Mouse (Mus musculus) brain, adult 2 months (tissue): ENCODE measurements around the gene Eif2s1.

Experiments used
- DNase-seq: peaks from one replicate; pipeline ENCODE4 v3.0.0; 2011; ENCODE audit warnings: low read depth, low spot score

The Eif2s1 gene

DNA sequence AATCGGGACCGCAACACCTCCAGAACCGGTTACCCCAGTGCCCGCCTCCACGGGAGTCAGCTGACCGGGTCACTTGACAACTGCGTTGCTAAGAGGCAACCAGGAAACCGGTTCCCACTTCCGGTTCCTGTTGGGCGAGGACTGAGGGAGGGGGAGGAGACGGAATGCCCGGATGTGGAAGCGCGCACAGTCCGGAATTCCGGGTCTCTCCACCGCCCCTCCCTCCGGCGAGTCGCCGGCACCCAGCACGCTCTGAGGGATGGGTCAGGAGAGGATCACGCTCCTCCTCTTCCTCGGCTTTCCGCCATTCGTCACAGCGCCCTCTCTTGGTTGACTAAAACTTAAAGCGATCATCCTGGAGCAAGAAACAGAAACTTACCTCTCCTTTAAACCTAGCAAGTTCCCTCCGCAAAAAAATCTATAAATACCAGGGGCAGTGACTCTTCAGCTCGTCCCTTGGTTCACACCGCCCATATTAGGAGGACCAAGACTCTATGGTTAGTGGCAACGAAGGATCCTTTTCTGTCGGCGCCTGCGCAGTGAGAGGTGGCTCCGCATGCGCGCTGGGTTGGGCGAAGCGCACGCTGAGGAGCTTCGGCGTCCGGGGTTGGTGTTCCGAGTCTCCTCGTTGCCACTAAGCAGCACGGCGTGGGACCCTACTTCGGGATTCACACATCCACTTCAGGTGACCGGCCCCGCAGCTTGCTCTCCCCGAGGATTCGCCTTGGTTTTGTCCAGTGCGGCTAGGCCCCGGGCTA, at the start of gene Eif2s1, which contains the start of gene Atp6v1d:
Eif2s1 (plus strand) TSS at position 324 of the 758 bp plus-strand sequence.
Atp6v1d (minus strand) TSS at position 143 of the 758 bp plus-strand sequence.
- peak; percentile 100 for DNase-seq

DNA sequence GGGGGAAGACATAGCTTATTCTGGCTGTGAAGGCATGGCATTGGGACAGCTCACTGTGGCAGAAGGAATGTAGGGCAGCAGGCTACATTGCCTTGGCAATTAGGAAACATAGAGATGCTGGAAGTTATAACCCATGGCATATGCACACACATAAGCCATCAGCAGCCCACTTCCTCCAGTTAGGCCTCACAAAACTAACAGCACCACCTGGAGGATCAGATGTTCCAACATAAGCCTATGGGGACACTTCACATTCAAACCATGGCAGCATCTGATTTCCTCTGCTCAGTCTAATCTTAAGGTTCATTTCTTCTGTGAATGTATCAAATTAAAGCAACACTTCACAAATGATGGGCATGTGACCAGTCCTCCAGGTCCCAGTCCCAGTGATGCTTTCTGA, 47.2 kb upstream of the Eif2s1 start:
- DNase-seq = peak; percentile 24

DNA sequence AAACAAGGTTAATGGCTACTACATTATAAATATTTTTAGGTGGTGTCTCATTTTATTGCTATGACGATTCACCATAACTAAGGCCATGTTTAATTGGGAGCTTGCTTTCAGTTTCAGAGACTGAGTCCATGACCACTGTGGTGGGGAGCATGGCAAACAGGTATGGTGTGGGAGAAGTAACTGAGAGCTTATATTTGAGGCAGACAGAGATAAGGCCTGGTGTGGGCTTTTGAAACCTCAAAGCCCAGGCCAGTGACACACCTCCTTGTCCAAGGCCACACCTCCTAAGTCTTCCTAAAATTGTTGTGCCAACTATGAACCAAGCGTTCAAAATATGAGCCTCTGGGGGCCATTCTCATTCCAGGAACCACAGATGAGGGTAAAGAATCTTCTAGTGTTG, 27.1 kb upstream of the Eif2s1 start:
- DNase-seq = no peak

DNA sequence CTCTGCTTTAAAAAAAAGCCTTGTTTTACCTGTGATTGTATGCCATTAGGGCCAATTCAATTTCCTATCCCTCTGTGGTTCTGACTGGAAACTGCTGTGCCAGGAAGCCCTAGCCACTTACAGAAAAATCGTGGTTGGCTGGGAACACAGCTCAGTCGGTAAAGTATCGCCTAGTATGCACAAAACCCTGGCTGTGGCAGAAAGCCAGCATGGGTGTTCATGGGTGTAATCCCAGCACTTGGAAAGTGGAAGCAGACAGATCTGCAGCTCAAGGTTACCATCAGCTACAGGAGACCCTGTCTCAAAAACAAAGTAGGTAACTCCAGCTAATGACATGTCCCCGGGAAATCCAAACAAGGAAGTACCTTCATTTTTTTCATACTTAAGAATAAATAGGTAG, 21.7 kb upstream of the Eif2s1 start:
- peak; percentile 16 for DNase-seq

DNA sequence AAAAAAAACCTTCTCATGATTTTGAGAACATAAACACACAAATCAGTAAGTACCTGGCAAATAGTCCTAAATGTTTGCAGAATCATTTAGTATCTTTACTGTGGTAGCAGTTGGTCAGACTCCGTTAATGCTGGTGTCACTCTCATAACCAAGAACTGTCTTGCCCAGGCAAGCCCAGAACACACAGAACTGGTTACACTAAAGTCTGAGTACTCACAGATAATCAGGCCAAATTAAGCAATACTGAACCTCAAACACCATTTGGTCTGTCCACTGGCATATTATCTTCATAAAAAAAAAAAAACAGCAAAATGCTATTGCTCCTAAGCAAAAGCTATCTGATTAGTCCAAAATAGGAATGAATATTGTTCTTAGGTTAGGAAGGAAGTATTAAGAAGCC, 19.2 kb upstream of the Eif2s1 start:
- DNase-seq = no peak

DNA sequence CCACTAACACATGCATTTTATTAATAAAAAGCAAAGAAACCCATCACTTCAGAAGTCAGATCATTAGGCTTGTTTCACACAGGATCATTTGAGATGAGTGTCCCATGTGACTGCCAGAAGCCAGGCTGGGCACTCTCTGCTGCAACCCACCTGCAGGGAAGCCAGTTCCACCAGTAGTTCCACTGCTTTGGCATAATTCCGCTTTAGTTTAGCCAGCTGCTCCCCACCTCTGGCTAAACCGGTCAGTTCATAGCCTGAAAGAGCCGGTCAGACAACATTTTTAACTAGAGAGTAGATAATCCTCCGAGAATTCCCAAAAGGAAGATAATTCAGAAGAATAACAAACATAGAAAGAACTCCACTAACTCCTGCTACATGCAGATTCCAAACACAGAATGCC, 13.4 kb upstream of the Eif2s1 start:
- DNase-seq = no peak

DNA sequence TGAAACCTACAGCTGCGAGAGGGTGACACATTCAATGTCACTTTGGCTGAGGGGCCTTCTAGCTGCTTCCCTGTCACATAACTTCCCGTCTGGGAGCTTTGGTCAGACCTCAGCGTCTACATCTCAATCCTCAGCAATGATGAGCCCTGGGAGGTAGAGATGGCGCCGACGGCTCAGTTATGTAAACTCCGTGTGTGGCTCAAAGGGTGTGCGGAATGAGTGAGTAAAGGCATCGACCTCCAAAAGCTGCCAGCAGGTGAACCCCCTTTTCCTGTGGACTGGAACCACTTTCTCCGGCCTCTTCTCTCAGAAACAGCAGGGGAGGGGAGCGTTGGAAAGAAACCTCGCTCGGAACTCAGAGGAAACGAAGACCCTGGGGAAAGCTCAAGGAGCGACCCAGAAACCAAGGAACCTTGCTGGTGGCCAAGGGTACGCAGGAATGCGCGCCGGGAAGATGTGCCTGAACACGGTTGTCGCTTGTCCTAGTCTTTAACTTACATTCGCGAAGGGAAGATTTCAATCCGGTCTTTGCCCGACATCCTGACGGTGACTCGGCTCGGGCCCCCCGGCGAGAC, 611 bp upstream of the Eif2s1 start:
- DNase-seq = peak; percentile 64

DNA sequence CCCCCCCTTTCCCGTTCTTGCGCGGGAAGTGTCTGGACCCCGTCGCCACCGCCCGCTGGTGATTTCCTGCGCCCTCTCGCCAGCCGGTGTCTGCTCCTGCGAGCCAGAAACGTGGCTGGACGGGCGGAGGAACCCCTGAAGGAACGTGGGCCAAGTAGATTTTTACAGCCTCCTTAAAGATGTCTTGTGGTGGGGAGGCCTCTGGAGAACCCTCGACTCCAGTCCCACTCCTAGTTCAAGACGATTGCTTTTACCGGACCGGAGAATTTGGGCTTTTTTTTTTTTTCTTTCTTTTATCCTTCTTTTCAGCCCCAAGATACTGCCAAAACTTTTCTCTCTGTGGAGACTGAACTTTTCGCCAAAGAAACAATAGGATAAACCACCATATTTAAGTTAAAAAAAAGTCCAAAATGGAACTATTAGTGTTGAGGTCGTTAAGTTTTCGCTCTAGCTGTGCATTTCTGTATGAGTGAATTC, 673 bp downstream of the Eif2s1 start:
- DNase-seq = no peak

DNA sequence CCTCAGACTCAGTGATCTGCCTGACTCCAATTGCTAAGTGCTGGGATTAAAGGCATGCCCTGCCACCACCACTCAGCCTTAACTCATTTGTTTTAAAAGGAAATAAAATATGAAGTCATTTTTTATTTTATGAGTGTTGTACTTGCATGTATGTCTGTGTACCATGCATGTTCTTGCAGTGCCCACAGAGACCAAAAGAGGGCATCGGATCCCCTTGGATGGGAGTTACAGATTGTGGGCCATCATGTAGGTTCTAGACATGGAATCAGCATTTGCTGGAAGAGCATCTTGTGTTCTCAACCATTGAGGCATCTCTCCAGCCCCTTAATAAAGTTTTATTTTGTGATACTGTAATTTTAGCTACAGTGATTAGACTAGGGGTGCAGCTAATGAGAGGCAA, 3.8 kb downstream of the Eif2s1 start:
- DNase-seq = no peak

DNA sequence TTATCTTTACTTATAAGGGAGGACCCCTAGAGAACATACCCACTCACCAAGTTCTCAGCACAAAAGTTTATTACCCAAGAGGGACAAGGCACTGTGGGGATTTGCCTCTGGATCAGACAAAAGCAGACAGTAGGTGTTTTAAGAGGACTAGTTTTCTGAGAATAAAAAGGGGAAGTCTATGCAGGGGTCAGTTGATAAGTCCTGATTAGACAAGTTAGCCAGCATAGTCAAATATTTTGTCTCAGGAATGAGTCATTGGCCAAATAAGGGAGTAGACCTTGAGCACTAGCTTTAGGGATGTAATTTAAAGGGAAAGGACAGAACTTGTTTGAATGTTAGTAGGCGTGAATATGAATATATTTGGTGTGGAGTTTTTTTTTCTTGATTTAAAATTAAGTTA, 6.5 kb downstream of the Eif2s1 start:
- no peak for DNase-seq

DNA sequence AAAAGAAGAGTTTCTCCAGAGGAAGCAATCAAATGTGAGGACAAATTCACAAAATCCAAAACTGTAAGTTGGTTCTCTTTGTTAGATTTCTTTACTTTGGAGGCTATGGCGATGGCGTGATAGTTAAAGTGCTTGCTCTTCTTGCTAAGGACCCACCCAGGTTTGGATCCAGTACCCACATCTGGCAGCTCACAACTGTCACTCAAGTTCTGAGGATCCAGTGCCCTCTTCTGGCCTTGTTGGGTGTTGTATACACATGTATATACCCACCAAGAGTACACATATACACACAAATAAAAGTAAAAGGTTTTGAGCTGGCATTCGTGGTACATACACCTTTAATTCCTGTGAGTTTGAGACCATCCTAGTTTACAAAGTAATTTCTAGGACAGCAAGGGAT, 13.0 kb downstream of the Eif2s1 start:
- DNase-seq = no peak

DNA sequence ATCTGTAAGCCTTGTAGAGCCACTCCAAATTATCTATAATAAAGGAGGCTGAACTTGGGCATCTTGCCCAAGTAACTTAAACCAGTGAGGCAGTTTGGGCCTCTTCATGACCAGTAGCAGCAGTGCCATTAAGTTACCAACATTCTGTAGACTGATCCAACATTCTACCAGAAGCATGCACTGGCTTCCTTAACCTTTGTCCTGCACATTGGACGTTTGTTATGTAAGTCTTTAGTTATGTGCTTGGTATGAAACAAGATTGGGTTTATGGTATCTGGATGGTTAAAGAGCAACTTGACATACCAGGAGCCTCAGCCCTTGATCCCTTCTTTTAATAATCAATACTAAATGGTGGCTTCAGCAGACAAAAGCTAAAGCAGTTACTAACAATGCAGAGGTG, 28.4 kb downstream of the Eif2s1 start:
- no peak for DNase-seq

DNA sequence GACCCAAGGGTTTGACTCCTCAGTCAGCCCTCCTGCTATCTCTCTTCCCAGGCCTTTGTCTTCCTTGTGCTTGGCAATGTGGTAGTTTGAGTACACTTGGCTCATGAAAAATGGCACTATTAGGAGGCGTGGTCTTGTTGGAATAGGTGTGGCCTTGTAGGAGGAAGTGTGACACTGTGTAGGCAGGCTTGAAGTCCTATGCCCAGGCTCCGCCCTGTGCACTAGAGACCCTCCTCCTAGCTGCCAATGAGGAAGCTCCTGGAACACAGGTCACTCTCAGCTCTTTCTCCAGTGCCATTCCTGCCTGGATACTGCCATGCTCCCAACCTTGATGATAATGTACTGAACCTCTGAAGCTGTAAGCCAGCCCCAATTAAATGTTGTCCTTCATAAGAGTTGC, 29.5 kb downstream of the Eif2s1 start:
- no peak for DNase-seq

DNA sequence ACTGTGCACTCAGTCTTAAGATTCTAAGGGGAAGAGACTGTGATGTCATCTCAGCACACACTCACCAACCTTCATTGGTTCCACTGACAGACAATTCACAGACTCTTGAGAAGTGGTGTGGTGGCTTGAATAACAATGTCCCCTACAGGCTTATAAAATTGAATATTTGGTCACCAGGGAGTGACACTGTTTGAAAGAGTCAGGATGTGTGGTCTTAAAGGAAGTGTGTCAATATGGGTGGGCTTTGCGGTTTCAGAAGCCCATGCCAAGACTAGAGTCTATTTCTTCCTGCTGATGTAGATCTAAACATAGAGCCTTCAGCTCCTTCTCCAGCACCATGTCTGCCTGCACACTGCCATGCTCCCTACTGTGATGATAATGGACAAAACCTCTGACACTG, 36.2 kb downstream of the Eif2s1 start:
- DNase-seq = no peak

DNA sequence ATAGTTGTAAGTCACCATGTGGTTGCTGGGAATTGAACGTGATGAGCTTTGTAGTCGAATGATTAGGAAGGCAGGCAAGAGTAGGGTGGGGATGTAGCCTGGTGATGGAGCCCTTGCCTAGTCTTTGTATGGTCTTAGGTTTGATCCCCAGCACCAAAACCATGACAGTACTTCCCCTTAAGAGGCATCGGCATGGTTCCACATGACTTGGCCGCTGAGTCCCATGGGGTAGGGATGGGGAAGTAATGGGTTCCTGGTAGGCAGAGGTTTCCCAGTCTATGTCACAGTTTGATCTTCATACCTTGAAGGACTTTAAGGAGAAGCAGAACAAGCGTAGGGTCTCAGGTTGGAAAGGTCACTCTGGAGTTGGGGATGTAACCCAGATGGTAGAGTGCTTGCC, 39.8 kb downstream of the Eif2s1 start:
- DNase-seq = no peak

DNA sequence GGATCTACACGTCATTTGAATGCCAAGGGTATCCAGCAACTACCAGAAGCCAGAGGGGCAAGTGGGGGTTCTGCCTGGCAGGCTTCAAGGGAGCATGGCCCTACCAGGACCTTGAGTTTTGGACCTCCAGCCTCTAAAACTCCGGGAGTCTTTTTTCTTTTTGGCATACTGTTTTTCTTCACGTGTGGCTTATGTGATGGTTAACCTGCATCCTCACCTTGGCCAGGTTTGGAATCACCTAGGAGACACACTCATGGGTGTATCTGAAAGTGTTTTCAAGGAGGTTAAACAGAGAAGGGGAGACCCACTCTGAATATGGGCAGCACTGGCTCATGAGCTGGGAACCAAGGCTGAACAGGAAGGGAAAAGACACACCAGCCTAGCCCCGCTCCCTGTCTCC, 41.7 kb downstream of the Eif2s1 start:
- no peak for DNase-seq

DNA sequence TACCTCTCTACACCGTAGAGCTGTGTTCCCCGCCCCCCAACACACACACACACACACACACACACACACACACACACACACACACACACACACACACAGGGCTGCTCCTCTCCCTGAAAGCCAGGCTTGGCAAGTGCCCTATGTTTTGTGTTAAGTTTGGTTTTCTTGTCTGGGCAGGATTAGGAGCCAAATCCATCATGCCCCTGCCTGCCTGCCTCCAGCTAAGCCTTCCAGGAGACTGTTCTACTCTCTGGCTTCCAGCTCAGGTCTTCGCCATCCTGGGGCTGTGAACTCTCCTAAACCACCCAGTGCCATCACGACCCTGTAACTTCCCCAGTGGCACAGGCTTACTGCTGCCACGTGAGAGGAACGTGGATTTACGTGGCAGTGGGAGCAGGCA, 42.9 kb downstream of the Eif2s1 start:
- DNase-seq = no peak

DNA sequence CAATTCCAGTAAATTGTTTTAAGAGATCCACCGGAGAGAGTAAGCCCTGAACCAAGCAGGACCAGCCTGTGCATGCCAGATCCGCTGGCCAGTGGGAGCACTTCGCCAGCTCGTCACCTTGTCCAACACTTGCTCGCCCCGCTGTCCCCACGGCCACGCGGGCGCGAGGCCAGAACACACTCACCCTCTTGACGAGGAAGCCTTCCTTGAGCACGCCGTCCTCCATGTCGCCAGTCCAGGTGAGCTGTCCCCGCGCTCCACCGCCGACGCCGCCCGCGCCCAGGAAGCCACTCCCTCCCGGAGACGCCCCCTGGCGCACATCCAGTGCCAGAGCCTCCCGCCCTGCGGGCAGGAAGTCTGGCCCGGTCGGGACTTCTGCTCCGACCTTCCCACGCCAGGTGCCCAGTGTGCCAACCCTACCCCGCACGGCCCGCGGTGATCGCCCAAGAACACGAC, 45.1 kb downstream of the Eif2s1 start, which contains the start of gene Plek2:
Plek2 (minus strand) TSS at position 258 of the 456 bp plus-strand sequence.
- DNase-seq = peak; percentile 54

DNA sequence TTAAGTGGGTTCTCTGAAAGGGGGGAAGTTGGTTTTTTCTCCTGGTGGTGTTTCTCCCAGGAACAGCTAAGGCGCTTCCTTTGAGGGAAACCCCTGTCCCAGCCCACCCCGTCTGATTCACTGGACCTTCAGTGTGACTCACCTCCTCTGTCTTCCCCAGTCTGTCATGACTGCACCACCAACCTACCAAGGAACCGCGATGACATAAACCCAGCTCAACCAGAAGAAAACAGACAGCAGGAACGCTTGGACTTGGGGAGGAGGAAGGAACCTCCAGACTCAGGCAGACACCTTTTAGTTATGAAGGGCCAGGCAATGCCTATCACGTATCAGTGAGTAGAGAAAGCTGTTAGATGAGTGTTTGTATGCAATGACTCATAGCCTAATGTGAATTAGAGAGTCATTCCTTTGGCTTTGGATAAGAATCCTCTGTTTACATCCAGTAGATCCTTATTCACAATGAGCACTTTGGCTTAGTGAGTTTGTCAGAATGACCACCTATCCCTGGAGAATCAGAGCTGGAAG, 46.5 kb downstream of the Eif2s1 start:
- DNase-seq = peak; percentile 37

DNA sequence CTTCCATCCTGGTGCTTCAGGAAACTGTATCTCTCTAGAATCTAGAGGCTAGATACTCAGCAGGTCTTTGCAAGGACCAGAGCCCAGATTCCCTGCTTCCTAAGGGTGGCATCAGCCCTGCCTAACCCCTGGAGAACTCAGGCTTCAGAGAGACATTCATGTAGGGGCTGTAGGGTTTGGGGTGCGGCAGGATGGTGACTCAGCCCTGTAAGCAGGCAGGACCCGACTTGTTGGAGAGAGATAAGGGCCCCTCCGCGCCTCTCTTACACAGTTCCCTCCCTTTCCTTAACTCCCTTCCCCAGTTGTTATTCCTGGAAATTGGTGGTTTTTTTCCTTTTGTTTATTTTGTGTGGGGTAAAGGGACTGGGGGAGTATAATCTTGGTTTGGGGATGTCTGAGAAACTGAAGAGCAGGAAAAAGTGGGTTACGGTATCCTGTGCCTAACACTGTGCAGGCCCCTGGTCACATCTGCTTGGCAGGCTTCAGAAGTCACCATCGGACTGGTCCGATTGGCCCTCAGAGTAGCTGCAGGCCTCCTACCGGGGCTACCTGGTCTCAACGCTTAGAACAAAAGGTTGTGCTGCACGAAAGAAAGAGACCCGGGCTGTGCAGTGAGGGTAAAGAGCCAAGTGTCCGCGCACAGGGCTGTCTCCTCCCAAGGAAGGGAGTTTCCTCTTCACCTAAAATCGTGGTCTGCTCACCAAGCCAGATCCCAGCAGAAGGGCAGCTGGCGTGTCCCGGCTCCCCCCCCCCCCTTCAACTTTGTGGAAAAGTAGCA, 49.3 kb downstream of the Eif2s1 start:
- DNase-seq = no peak

DNA sequence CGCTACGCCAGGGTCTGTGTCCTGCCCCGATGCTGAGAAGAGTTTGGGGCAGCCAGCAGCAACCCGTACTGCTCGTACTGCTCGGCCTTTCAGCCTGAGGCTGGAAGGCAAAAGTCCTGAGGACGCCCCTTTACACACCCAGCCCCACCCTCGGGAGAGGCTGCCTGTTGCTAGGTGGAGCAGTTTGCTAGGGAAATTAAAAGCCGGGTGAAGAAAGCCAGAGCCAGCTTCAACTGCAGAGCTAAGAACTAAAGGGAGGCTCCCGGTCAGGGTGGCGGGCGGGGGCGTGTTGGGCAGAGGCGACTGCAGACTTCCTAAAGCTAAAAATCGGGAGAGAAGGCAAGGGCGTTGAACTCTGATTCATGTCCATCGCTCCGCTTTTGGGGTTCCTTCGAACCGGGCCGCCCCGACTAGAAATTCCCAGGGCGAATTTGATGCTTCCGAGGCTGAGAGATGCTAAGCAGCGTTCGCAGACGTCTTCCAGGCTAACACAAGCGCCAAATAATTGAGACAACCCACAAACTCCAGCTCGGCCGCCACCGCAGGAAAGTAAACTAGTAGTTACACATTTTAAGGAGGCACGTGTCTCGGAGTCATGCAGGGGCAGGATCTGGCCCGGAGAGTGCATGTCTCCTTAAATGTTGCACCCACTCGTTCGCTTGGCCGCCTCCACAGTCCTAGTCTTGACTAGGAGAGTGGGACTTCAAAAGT, 50.2 kb downstream of the Eif2s1 start:
- DNase-seq = peak; percentile 73
